Mouse (Mus musculus): ENCODE measurements around the gene Cox8c.
A peak's percentile ranks its signal among the peaks of the same experiment; 100 is the strongest.

Gene Cox8c

DNA sequence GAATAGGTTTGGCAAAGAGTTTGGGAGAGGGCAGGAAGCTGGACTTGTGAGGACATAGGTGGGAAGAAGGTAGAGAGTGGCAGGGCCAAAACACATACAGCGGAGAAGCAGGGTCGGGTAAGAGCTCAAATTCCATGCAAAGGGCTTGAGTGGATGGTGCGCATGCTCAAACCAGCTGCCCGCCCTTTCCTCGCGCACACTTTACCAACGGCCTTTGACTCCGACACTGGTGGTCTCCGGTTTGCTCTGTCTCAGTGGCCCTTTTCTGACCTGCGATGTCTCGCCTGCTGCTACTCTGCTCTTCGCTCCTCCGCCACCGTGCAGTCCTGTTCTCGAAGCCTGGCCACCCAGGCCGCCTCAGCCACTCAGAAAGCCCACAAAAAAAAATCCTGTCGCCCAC, at the start of gene Cox8c:
TSS of gene Cox8c (plus strand) at position 226 of the 400 bp plus-strand sequence.
- DNase-seq: no peak

DNA sequence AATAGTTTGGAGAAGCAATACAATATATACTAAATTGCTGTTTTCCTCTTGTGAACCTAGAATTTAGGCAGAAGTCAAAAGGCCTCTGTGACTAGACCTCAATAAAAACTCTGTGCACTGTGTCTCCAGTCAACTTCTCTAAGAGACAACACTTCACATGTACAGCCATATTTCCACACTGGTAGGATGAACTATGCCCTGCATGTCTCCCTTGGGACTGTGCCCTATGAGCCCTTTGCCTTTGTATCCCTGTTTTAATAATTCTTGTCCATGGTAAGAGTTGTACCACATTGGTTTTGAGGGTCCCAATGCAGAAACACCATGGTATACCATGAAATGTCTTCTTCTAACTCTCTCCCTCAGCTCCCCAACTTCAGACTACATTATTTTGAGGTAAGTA, 38.3 kb upstream of the Cox8c start:
- no peak for DNase-seq

- no peak for DNase-seq
Observed at GRCm38 (mm10) chr12:102869802-102870201, 29.3 kb upstream of the Cox8c start.

DNA sequence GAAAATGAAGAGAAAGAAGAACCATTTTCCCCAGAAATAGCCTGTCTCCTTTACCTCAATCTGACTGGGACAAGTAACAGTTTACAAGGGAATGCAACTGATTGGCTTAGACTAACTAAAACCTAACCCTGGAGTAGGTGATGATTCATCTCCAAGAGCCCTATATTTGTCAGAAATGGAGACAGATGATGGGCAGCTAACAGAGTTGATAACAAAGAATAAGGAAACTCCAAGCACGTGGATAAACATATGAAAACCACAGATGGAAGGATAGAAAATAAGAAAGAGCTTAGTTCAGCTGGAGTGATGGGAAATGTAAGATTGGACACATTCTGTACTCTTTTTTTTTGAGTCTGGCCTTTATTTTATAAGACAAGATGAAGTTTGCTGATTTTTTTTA, 28.6 kb upstream of the Cox8c start:
- no peak for DNase-seq

DNA sequence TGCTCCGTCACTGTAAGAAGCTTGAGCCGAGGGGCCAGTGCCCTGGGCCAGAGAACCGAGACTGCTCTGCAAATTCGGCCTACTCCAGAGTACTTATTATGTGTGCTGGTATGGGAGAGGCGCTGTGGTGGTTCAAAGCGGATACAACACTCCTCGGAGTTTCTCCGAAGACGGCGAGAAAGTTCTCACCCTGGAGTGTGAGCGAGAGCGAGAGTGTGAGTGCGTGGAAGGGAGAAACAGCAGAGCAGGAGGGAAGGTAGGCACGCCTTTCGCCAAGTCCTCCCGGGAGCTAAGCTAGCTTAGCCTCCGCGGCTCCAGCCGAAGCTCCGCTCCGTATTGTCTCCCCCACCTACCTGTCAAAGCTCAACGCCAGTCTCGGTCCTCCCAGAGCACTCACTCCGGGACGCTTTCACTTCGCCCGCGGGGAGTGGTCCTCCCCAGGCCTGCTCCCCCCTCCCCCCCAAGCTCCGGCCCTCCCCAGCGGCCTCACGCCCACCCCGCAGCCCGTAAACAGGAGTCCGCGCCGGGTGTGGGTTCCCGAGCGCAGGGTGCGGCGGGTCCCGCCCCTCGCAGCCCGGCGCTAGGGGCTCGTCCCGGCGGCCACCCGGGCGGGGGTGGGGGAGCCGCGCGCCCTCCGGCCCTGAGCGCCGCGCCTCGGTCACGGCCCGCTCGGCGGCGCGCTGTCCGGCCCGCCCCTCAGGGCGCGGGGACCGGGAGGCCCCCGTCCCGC, 21.6 kb upstream of the Cox8c start:
- DNase-seq: peak; percentile 19 to 37

DNA sequence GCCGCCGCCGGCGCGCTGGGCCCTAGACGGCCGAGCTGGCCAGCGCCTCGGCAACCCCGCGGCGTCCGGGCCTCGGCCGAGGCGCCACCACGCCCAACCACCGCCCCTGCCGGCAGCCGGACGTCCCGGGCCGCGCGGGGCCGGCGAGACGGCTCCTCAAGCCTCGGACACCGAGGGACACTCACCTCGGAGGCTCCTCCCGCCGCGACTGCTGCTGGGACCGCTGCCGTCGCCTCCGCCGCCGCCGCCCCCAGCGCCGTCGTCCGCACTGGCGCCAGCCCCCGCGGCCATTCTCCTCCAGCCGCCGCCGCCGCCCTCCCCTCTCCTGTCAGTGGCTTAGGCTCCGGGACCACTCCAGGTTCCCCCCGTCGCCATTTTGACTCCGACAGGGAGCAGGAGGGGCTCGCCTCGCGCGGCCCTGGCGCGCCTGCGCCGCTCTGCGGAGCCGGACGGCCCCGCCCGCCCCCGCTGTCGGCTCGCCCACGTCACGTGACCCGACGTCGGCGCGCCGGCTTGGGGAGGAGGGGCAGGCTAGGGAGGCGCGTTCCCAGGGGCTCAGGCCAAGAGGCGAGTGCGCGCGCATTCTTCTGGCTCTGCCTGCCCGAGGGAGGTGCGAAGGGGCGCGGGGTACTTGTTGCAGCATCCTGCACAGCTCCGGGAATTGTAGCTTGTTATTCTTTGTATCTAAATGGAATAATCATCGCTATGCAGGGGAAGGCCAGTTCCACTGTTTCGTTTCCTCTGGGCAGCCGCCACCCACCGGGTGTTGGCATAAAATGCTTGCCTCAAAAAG, 20.9 kb upstream of the Cox8c start, which contains the start of gene Btbd7:
TSS of gene Btbd7 (minus strand) at position 441 of the 793 bp plus-strand sequence.
- peak; percentile 94 to 96 for DNase-seq

GRCm38 (mm10) chr12:102878901-102879300, 20.2 kb upstream of the Cox8c start:
- DNase-seq: peak in 1 of 2 experiments; percentile 5

DNA sequence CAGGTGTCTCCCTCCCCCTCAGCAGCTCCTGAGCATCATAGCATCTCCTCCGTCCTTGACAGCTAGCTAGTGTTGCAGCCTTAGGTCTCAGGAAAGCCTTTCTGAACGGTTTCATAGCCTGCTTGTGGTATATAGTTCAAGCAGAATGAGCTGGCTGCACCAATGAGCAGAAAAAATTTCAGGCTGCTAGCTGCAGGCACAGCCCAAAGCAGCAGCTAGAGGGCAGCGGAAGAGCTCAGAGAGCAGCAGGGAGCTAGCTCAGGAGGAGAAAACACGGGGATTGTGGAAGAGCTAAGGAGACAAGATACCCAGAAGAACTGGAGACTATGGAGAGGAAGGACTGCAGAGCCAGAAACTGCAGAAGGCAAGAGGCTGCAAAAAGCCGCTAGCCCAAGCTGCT, 13.4 kb upstream of the Cox8c start:
- no peak for DNase-seq

GRCm38 (mm10) chr12:102887366-102887765, 11.8 kb upstream of the Cox8c start:
- DNase-seq: no peak

DNA sequence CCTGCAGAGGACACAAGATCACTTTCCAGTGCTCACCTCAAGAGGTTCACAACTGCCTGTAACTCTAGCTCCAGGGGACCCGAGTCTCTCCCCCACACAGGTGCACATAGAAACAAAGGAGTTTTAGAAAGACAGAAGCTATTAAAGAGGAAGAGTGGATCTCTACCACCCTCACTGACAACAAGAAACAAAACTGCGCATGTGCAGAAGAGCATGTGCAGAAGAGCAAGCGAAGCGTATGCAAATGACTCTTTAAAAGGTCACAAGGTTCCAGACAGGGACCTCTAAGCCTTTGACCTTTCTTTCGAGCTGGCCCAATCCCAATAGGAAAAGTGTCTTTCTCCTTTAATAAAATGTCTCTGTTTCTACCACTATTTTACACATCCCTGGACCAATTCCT, 10.5 kb upstream of the Cox8c start:
- no peak for DNase-seq

GRCm38 (mm10) chr12:102908191-102908590, 9.1 kb downstream of the Cox8c start:
- no peak for DNase-seq

DNA sequence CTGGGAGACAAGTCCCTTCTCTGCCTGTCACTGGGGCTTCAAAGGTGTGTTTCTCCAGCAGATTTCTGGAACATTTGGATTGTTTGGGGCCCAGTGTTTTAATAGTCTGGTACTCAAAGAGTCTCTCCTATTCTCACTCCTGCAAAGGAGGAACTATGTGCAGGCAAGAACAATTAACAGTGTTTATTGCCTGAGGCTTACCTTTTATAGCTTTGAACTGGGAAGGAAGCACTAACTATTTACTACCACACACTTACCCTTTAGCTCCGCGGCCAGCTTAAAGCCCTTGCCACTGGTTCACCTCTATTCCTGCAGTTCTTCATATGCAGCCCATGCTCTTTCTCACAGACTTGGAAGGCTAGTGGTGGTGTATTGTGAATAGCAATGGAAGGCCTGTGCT, 17.0 kb downstream of the Cox8c start:
- DNase-seq: no peak

- DNase-seq: peak; percentile 19 to 26
Observed at GRCm38 (mm10) chr12:102929764-102930163, 30.6 kb downstream of the Cox8c start.

DNA sequence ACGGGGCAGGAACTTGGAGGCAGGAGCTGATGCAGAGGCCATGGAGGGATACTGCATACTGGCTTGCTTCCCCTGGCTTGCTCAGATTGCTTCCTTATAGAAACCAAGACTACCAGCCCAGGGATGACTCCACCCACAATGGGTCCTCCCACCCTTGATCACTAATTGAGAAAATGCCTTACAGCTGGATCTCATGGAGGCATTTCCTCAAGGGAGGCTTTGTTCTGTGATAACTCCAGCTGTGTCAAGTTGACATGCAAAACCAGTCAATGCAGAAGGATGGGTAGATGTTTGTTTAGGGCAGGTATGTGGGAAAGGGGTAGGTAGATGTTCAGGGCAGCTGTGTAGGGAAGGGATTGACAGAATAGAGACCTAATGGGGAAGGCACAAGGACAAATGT, 31.2 kb downstream of the Cox8c start:
- DNase-seq: no peak

GRCm38 (mm10) chr12:102930789-102931188, 31.7 kb downstream of the Cox8c start:
- no peak for DNase-seq

DNA sequence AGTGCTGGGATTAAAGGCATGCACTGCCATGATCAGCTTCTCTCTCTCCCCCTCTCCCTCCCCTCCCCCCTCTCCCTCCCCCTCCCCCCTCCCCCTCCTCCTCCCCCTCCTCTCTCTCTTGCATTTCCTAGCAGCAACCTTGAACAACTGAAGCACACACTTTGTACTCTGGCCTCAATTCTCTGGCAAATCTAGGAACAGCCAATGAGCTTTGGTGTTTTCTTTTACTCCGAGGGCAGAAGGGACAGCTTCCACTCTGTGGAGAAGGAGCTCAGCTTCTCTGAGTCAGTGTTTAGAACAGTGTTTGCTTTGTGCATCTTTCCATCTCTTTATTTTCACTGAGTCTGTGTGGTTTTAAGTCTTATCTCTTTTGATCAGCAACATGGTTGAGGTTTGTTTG, 36.8 kb downstream of the Cox8c start:
- DNase-seq: no peak

DNA sequence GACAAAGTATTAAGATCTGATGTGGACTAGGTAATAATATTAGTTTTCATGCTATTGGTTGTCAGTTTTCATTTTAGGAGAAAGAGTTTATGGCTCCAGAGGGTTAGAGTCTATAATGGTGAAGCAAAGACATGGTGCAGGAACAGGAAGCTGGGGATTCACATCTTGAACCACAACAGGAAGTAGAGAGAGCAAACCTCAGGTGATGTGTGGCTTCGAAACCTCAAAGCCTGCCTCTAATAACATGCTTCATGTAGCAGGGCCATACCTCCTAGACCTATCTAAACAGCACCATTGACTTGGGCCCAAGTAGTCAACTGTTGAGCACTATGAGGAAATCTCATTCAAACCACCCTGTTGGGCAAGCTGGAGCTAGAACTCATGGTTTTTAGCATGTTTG, 46.5 kb downstream of the Cox8c start:
- DNase-seq: no peak

GRCm38 (mm10) chr12:102947826-102948225, 48.7 kb downstream of the Cox8c start:
- no peak for DNase-seq

DNA sequence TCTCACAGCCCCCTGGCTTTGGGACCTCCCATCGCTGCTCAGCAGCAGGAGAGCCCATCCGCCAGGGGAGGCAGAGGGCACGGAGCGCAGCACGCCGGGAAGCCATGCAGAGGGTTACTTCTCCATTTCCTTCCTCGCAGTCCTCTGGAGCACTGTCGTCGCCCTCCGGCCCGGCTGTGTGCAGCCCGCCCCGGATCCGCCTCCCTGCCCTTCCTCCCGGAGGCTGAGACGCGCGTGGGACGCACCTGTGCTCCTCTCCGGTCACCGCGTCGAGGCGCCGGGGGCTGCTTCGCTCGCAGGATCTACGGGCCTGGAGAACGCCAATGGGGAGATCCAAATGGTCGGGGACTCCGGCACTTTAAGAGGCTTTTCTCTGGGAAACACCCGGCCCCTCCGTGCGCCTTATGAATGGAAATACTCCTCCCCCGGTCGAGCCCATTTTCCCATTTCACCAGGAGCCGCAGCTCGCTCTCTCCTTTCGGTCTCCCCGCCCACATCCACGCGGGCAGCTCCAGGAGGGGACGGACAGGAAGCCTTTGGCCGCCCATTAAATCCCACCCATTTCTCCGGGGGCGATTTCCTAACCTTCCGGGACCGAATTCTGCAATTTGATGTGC, 49.8 kb downstream of the Cox8c start, which contains the start of gene Unc79:
TSS of gene Unc79 (plus strand) at position 82 of the 617 bp plus-strand sequence.
- DNase-seq: peak in 1 of 2 experiments; percentile 6

- DNase-seq: peak in 1 of 2 experiments; percentile 5
Observed at GRCm38 (mm10) chr12:102949395-102950208, 50.5 kb downstream of the Cox8c start.

Measured in kidney, adult 8-10 months (tissue).